Mouse (Mus musculus) embryonic facial prominence, embryonic 12.5 days (tissue): ENCODE results near the gene Dock10. TPM values are rescaled to one million over a fixed set of nuclear protein-coding genes. Genes with fewer than 3 reads are reported as not detected.

Experiments
- ATAC-seq: fragments of 200-750 bp; cut with Nextera tagmentation; 2 replicates; pipeline ENCODE4 v1.8.0; 2017; ENCODE audit not compliant: insufficient number of reproducible peaks, insufficient read depth, low FRiP score, low TSS enrichment
- H3K27ac ChIP-seq: fragments of 300-500 bp; sonication (generic); 2 replicates; pipeline ENCODE4 v1.5.1; 2016; ENCODE audit warnings: mild to moderate bottlenecking
- H3K27me3 ChIP-seq: fragments of 300-500 bp; sonication (generic); 2 replicates; pipeline ENCODE4 v1.6.1; 2016; ENCODE audit warnings: mild to moderate bottlenecking, moderate library complexity
- H3K36me3 ChIP-seq: fragments of 300-500 bp; sonication (generic); 2 replicates; pipeline ENCODE4 v1.6.1; 2016; ENCODE audit warnings: mild to moderate bottlenecking
- H3K4me1 ChIP-seq: fragments of 300-500 bp; sonication (generic); 2 replicates; pipeline ENCODE4 v1.6.1; 2016
- H3K4me2 ChIP-seq: fragments of 300-500 bp; sonication (generic); replicated peaks from 2 replicates; pipeline ENCODE4 v1.6.1; 2016; ENCODE audit warnings: mild to moderate bottlenecking, moderate library complexity
- H3K4me3 ChIP-seq: fragments of 300-500 bp; sonication (generic); 2 replicates; pipeline ENCODE4 v1.5.1; 2016; ENCODE audit warnings: mild to moderate bottlenecking
- H3K9ac ChIP-seq: fragments of 300-500 bp; sonication (generic); 2 replicates; pipeline ENCODE4 v1.6.1; 2016; ENCODE audit warnings: mild to moderate bottlenecking, moderate library complexity
- H3K9me3 ChIP-seq: fragments of 300-500 bp; sonication (generic); 2 replicates; pipeline ENCODE4 v1.6.1; 2016; ENCODE audit warnings: mild to moderate bottlenecking, moderate library complexity
- WGBS: fragments of 180-500 bp; shearing (Covaris S2); methylation state at CpG from one replicate; pipeline ENCODE4 v1.1.7; 2016; 5-methylcytosine and 5-hydroxymethylcytosine counted together
- polyA plus RNA-seq: library from polyadenylated mRNA; unstranded; fragments of >200 nt; fragmentation: Nextera tagmentation; extraction: Ambion mirVana; gene quantifications from 2 replicates; pipeline ENCODE4 v1.2.1, GENCODE M21; 2016

Dock10 gene
- polyA plus RNA-seq, 1 experiment from 2014 or later: 6.4 TPM

DNA sequence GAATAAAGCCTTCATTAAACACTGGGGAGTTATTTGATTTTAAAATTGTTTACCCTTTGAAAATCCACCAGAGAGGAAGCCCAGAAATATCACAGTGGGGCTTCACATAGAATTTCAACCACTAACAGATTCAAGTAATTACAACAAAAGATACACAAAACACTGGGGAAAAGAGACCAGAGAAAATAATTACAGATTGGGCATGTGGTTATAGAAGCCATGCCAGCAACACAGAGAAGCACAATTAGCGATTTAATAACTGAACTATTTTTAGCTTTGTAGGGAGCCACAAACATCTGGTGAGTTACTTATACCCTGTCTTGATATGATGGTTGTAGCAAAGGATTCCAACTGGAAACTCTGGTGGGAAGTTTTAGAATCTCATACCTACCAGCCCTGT, 104.2 kb downstream of the Dock10 start:
- H3K27ac ChIP-seq: no peak overlapping the region
- no peaks in the 10 kb centered on the region for H3K9me3 ChIP-seq
- WGBS: 67% methylated on average over 1 of the region's 1 CpGs
- H3K4me2 ChIP-seq: no peak overlapping the region
- H3K4me1 ChIP-seq: no peaks in the 10 kb centered on the region
- no peak for ATAC-seq
- no peaks in the 10 kb centered on the region for H3K27me3 ChIP-seq
- H3K9ac ChIP-seq: no peak overlapping the region
- H3K4me3 ChIP-seq: no peak overlapping the region
- H3K36me3 ChIP-seq: no peaks in the 10 kb centered on the region

DNA sequence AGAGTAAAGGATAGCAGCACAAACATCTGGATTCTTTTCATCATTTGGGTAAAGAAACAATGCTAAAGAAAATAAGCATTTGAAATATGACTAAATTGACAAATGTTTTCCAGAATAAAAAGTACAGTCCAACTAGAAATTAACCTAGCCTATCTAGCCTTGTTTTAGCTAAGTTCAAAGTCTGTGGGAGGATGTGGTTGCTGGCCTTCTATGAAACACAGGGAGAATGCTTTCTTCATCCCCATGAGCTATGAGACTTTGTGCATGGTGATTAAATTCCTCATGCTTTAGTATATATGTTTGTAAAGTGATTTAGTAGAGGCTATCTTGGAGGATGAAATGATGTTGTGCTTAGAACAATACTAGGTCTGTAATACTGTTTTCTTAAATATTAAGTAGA, 105.5 kb downstream of the Dock10 start:
- no peaks in the 10 kb centered on the region for H3K9me3 ChIP-seq
- no peaks in the 10 kb centered on the region for H3K27me3 ChIP-seq
- H3K4me1 ChIP-seq: no peaks in the 10 kb centered on the region
- no peak overlapping the region for H3K27ac ChIP-seq
- no peaks in the 10 kb centered on the region for H3K36me3 ChIP-seq
- H3K4me3 ChIP-seq: no peak overlapping the region
- no peak overlapping the region for H3K9ac ChIP-seq
- ATAC-seq: no peak
- no peak overlapping the region for H3K4me2 ChIP-seq

- Histone ChIP-seq H3K27ac (no peak overlapping the region), H3K4me1 (no peaks in the 10 kb centered on the region), H3K4me3 (no peak overlapping the region), H3K36me3 (no peaks in the 10 kb centered on the region), H3K27me3 (no peaks in the 10 kb centered on the region), H3K4me2 (no peak overlapping the region), H3K9me3 (no peaks in the 10 kb centered on the region), H3K9ac (no peak overlapping the region)
- ATAC-seq: no peak
- WGBS: 76% methylated on average over 2 of the region's 2 CpGs
Measured at GRCm38 (mm10) chr1:80652083-80652482, 106.2 kb downstream of the Dock10 start.

- H3K36me3 ChIP-seq: no peaks in the 10 kb centered on the region
- no peak overlapping the region for H3K4me3 ChIP-seq
- ATAC-seq: no peak
- no peaks in the 10 kb centered on the region for H3K4me1 ChIP-seq
- no peak overlapping the region for H3K4me2 ChIP-seq
- no peaks in the 10 kb centered on the region for H3K27me3 ChIP-seq
- WGBS: 70% methylated on average over 3 of the region's 3 CpGs
- H3K9ac ChIP-seq: no peak overlapping the region
- H3K27ac ChIP-seq: no peak overlapping the region
- no peaks in the 10 kb centered on the region for H3K9me3 ChIP-seq
Measured at GRCm38 (mm10) chr1:80646602-80647001, 111.7 kb downstream of the Dock10 start.

DNA sequence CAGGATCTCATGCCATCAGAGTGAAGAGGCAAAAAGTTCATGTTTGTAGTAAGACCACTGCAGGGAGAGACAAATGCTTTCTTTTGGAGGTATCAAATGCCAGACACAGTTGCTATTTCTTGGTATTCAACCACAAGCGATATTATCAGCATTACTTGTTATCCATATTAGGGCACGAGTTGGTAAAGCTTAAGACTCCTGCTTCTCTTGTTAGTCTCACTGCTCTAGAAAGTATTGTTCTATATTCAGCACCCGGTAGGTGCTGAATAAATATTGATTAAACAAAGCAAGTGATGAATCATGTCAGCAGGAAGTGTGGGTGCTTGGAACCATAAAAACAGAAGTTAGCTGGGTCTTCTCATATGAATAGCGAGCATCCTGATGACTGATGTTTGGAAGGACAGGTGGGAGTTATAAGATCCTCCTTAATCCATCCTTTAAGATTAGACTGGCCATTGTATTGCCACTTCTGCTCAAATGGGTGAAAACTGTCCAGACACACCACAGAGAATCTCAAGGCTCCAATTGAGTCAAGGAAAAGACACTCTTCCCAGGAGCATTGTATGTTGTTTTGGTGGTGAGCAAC, 114.4 kb downstream of the Dock10 start:
- no peak overlapping the region for H3K9ac ChIP-seq
- no peak overlapping the region for H3K4me3 ChIP-seq
- no peak for ATAC-seq
- H3K27ac ChIP-seq: no peak overlapping the region
- H3K27me3 ChIP-seq: no peaks in the 10 kb centered on the region
- H3K4me1 ChIP-seq: no peaks in the 10 kb centered on the region
- H3K36me3 ChIP-seq: no peaks in the 10 kb centered on the region
- no peak overlapping the region for H3K4me2 ChIP-seq
- no peaks in the 10 kb centered on the region for H3K9me3 ChIP-seq
- WGBS: 87% methylated on average over 4 of the region's 4 CpGs

DNA sequence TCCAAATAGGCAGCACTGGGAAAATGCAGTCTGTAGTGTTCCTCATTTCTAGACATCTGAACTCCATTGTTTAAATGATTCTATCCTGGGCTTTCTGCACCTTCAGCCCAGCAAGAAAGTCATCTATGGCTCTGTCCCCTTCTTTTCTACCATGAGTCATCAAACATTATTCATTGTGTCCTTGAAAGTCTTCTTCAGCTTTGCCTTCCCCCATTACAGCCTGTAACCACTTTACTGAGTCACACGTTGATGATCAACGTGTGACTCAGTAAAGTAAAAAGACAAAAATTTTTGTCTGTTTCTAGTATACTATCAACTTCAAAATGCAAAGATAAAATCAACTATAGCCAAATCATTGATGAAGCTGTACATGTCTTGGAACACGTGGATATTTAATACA, 116.5 kb downstream of the Dock10 start:
- H3K27ac ChIP-seq: no peak overlapping the region
- H3K4me2 ChIP-seq: no peak overlapping the region
- H3K36me3 ChIP-seq: no peaks in the 10 kb centered on the region
- H3K4me3 ChIP-seq: no peak overlapping the region
- no peaks in the 10 kb centered on the region for H3K4me1 ChIP-seq
- no peak for ATAC-seq
- 84% methylated on average over 3 of the region's 3 CpGs for WGBS
- H3K9ac ChIP-seq: no peak overlapping the region
- no peaks in the 10 kb centered on the region for H3K9me3 ChIP-seq
- H3K27me3 ChIP-seq: no peaks in the 10 kb centered on the region

DNA sequence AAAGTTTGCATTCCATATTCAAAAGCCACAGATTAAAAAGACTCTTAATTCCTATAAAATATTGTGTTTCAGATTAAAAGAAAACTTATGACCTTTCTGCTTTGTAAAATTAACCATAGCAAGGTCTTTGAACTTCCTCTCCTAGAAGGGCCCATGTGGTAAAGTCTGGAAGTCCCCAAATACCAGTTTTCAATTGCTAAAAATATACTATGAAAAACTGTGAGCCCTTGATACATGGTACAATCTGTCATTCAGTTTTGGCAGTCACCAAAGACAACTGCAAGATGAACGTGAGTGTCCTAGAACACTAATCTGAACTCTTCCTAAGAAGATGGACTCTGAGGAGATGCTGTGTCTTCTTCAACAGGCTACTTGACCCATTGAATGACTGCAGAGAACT, 117.0 kb downstream of the Dock10 start:
- whole genome bisulfite sequencing: 75% methylated on average over 1 of the region's 1 CpGs
- no peak overlapping the region for H3K27ac ChIP-seq
- H3K4me3 ChIP-seq: no peak overlapping the region
- H3K27me3 ChIP-seq: no peaks in the 10 kb centered on the region
- no peaks in the 10 kb centered on the region for H3K4me1 ChIP-seq
- H3K9me3 ChIP-seq: no peaks in the 10 kb centered on the region
- H3K36me3 ChIP-seq: no peaks in the 10 kb centered on the region
- no peak overlapping the region for H3K4me2 ChIP-seq
- no peak for ATAC-seq
- no peak overlapping the region for H3K9ac ChIP-seq

- Histone ChIP-seq H3K36me3 (no peaks in the 10 kb centered on the region), H3K27ac (no peak overlapping the region), H3K9ac (no peak overlapping the region), H3K9me3 (no peaks in the 10 kb centered on the region), H3K27me3 (no peaks in the 10 kb centered on the region), H3K4me1 (no peaks in the 10 kb centered on the region), H3K4me2 (no peak overlapping the region), H3K4me3 (no peak overlapping the region)
- no peak for ATAC-seq
- 82% methylated on average over 1 of the region's 1 CpGs for WGBS
Measured at GRCm38 (mm10) chr1:80639553-80639952, 118.8 kb downstream of the Dock10 start.

DNA sequence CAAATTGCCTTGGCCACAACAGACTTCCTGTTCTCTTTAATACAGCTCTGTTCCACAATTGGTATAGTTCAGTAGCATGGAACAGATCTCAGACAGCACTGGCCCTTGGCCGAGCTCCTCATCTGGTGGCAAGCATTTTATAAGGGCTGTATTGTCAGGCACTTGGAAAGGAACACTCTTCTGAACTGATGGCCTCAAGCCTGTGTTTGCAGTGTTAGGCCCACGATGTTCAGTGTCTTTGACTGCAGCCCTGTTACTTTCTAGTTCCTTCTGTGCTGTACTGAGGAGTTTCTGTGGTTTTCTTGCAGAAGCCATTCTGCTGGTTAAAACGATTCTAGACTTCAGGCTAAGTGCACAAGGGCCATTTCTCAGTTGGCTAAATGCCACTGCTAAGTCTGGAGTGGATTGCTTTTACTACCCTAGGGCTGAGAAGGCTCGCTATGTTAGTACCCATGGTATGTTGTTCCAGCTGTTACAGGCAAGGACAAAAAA, 121.1 kb downstream of the Dock10 start:
- Histone ChIP-seq H3K4me2 (no peak overlapping the region), H3K36me3 (no peaks in the 10 kb centered on the region), H3K9me3 (no peaks in the 10 kb centered on the region), H3K9ac (no peak overlapping the region), H3K27me3 (no peaks in the 10 kb centered on the region), H3K4me1 (no peaks in the 10 kb centered on the region), H3K4me3 (no peak overlapping the region), H3K27ac (peak overlapping the region; percentile 25; the same call in 1 of the 2 replicates)
- 51% methylated on average over 4 of the region's 4 CpGs for WGBS
- no peak for ATAC-seq

- Histone ChIP-seq H3K27ac (no peak overlapping the region), H3K4me1 (peaks cover 1% of the 10 kb centered on the region), H3K9ac (no peak overlapping the region), H3K4me3 (no peak overlapping the region), H3K9me3 (no peaks in the 10 kb centered on the region), H3K27me3 (no peaks in the 10 kb centered on the region), H3K4me2 (no peak overlapping the region), H3K36me3 (no peaks in the 10 kb centered on the region)
- ATAC-seq: no peak
- 94% methylated on average over 4 of the region's 4 CpGs for WGBS
Measured at GRCm38 (mm10) chr1:80635825-80636224, 122.5 kb downstream of the Dock10 start.

DNA sequence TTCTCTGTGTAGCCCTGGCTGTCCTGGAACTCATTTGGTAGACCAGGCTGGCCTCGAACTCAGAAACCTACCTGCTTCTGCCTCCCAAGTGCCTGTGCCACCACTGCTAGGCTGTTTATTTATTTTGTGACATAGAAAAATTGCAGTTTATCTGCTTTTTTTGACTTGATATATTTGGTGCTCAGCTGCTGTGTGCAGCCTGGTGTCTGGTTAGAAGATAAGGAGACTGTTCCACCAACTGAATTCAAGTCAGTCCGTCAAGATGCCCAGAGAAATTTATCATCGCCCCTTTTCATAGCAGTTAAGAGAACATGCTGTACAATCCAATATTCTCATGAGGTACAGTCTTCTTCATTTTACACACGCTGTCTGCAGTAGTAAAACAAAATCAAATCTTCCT, 124.8 kb downstream of the Dock10 start:
- Histone ChIP-seq H3K9me3 (no peaks in the 10 kb centered on the region), H3K4me2 (no peak overlapping the region), H3K4me3 (no peak overlapping the region), H3K36me3 (no peaks in the 10 kb centered on the region), H3K9ac (no peak overlapping the region), H3K4me1 (peaks cover 10% of the 10 kb centered on the region), H3K27me3 (no peaks in the 10 kb centered on the region), H3K27ac (no peak overlapping the region)
- WGBS: 86% methylated on average over 4 of the region's 4 CpGs
- no peak for ATAC-seq

GRCm38 (mm10) chr1:80630179-80631149, 127.9 kb downstream of the Dock10 start:
- Histone ChIP-seq H3K4me3 (no peak overlapping the region), H3K27me3 (no peaks in the 10 kb centered on the region), H3K27ac (peak overlapping the region; percentile 69), H3K9me3 (no peaks in the 10 kb centered on the region), H3K36me3 (no peaks in the 10 kb centered on the region), H3K4me1 (peaks cover 10% of the 10 kb centered on the region), H3K4me2 (no peak overlapping the region), H3K9ac (no peak overlapping the region)
- peak; percentile 35; the same call in 1 of the 2 replicates for ATAC-seq
- WGBS: 51% methylated on average over 5 of the region's 5 CpGs
